Comparison of ENCODE assay signal across 13 mouse cellular contexts in genomic region chr7:127849973-127850875, GRCm38 (mm10). TPM values are rescaled to one million over a fixed set of nuclear protein-coding genes. Genes with fewer than 3 reads are reported as not detected.
A peak's percentile ranks its signal among the peaks of the same experiment; 100 is the strongest.
DNase-seq lines count a peak whose midpoint lies in the region; ATAC-seq lines count a peak whose summit lies in the region.
"Had no signal": no experiment of that assay in that cellular context is flagged by ENCODE, and none has a peak within 500 bp of the region (broad histone marks: within the 10 kb centered on the region; RNA-seq: fewer than 3 reads in every experiment).

No protein-coding gene starts in this region.

- no peaks in the 10 kb centered on the region for H3K27me3 ChIP-seq in heart, embryonic 12.5 days (replicated peaks)
- H3K27me3 ChIP-seq in limb, embryonic 15.5 days: no peaks in the 10 kb centered on the region
- no peaks in the 10 kb centered on the region for H3K27me3 ChIP-seq in neural tube, embryonic 15.5 days (replicated peaks)
- H3K27me3 ChIP-seq: limb, embryonic 12.5 days had no signal

- H3K9ac ChIP-seq in heart, embryonic 12.5 days: no peak overlapping the region
- no peak overlapping the region for H3K9ac ChIP-seq in limb, embryonic 15.5 days
- H3K9ac ChIP-seq in neural tube, embryonic 15.5 days (replicated peaks): no peak overlapping the region
- H3K9ac ChIP-seq: limb, embryonic 12.5 days had no signal

- H3K9me3 ChIP-seq in heart, embryonic 12.5 days (replicated peaks): no peaks in the 10 kb centered on the region
- H3K9me3 ChIP-seq in limb, embryonic 15.5 days: no peaks in the 10 kb centered on the region
- no peaks in the 10 kb centered on the region for H3K9me3 ChIP-seq in neural tube, embryonic 15.5 days (replicated peaks)
- H3K9me3 ChIP-seq: limb, embryonic 12.5 days had no signal

- no peak overlapping the region for H3K4me3 ChIP-seq in heart, embryonic 12.5 days
- no peak overlapping the region for H3K4me3 ChIP-seq in limb, embryonic 15.5 days
- no peak overlapping the region for H3K4me3 ChIP-seq in neural tube, embryonic 15.5 days (replicated peaks)
- H3K4me3 ChIP-seq: limb, embryonic 12.5 days had no signal

- H3K36me3 ChIP-seq in heart, embryonic 12.5 days: peaks cover 34% of the 10 kb centered on the region
- peaks cover 32% of the 10 kb centered on the region for H3K36me3 ChIP-seq in limb, embryonic 15.5 days
- peaks cover 8% of the 10 kb centered on the region for H3K36me3 ChIP-seq in neural tube, embryonic 15.5 days

- no peak overlapping the region for H3K4me2 ChIP-seq in heart, embryonic 12.5 days
- H3K4me2 ChIP-seq in limb, embryonic 15.5 days: no peak overlapping the region
- H3K4me2 ChIP-seq in neural tube, embryonic 15.5 days: no peak overlapping the region
- H3K4me2 ChIP-seq: limb, embryonic 12.5 days had no signal

- ATAC-seq in heart, embryonic 12.5 days (ENCODE audit: insufficient number of reproducible peaks, low FRiP score): no peak
- no peak for ATAC-seq in limb, embryonic 15.5 days (ENCODE audit: insufficient number of reproducible peaks, low FRiP score, low TSS enrichment, low read depth)
- peak; percentile 78 for ATAC-seq in monocyte, adult 5-6 weeks (replicated peaks; ENCODE audit: insufficient number of reproducible peaks, low FRiP score, low TSS enrichment, poor library complexity, severe bottlenecking)
- no peak for ATAC-seq in neural tube, embryonic 15.5 days (ENCODE audit: low FRiP score)
- ATAC-seq: forebrain, embryonic 14.5 days had no signal

- 0 out of 2 replicates have a peak, but pooled peaks cover 4% of the 10 kb centered on the region for H3K4me1 ChIP-seq in heart, embryonic 12.5 days (replicated peaks)
- H3K4me1 ChIP-seq in limb, embryonic 15.5 days: no peaks in the 10 kb centered on the region
- no peaks in the 10 kb centered on the region for H3K4me1 ChIP-seq in neural tube, embryonic 15.5 days
- H3K4me1 ChIP-seq: limb, embryonic 12.5 days had no signal

- peak; percentile 34 to 36 for DNase-seq in heart, adult 9 months (ENCODE audit: low spot score in 2 of 2)
- DNase-seq in NIH3T3 (ENCODE audit: low read depth): peak; percentile 67
- DNase-seq in right cerebral cortex, postnatal 25 days: no peak
- DNase-seq in adrenal gland, postnatal 14 days: no peak
- DNase-seq: cerebellum, adult 8-10 months; kidney, postnatal 10 days had no signal

- WGBS in heart, embryonic 12.5 days: 65% methylated on average over 6 of the region's 6 CpGs
- 73% methylated on average over 6 of the region's 6 CpGs for WGBS in limb, embryonic 15.5 days
- 76% methylated on average over 6 of the region's 6 CpGs for WGBS in neural tube, embryonic 15.5 days

- no peak overlapping the region for H3K27ac ChIP-seq in heart, embryonic 12.5 days (ENCODE audit: poor library complexity, severe bottlenecking)
- peak overlapping the region; percentile 17; the same call in 1 of the 2 replicates for H3K27ac ChIP-seq in limb, embryonic 15.5 days
- H3K27ac ChIP-seq in neural tube, embryonic 15.5 days (replicated peaks): no peak overlapping the region
- H3K27ac ChIP-seq: limb, embryonic 12.5 days had no signal

RNA-seq across cellular contexts. Expression of gene Zfp646, which starts 25.8 kb away (rescaled TPM):
- polyA plus RNA-seq in heart, embryonic 12.5 days (2016; fragmentation: Nextera tagmentation; extraction: Ambion mirVana): 11.5 and 12.9 TPM in 2 replicates
- polyA plus RNA-seq in limb, embryonic 15.5 days (2015; fragmentation: Nextera tagmentation; extraction: Ambion mirVana): 9.1 and 10.0 TPM in 2 replicates
- total RNA-seq in monocyte, adult 5-6 weeks (2017): 49.9 to 74.6 TPM (median 50.8 TPM) in 3 replicates
- 7.0 and 8.6 TPM in 2 replicates for polyA plus RNA-seq in neural tube, embryonic 15.5 days (2015; fragmentation: Nextera tagmentation; extraction: Ambion mirVana)
- 32.1 and 36.7 TPM in 2 replicates for total RNA-seq in adrenal gland, postnatal 14 days (2021)

RNA-seq across cellular contexts. Expression of gene Stx1b, which starts 25.9 kb away (rescaled TPM):
- 1.5 and 2.2 TPM in 2 replicates for polyA plus RNA-seq in heart, embryonic 12.5 days (2016; fragmentation: Nextera tagmentation; extraction: Ambion mirVana)
- polyA plus RNA-seq in limb, embryonic 15.5 days (2015; fragmentation: Nextera tagmentation; extraction: Ambion mirVana): 3.6 and 3.8 TPM in 2 replicates
- total RNA-seq in monocyte, adult 5-6 weeks (2017): 0.11 TPM in 1 of 3 replicates, not detected in the others
- 66.0 and 70.8 TPM in 2 replicates for polyA plus RNA-seq in neural tube, embryonic 15.5 days (2015; fragmentation: Nextera tagmentation; extraction: Ambion mirVana)
- total RNA-seq in adrenal gland, postnatal 14 days (2021): 7.8 and 9.9 TPM in 2 replicates

RNA-seq across cellular contexts. Expression of gene Stx4a, which starts 26.1 kb away (rescaled TPM):
- polyA plus RNA-seq in heart, embryonic 12.5 days (2016; fragmentation: Nextera tagmentation; extraction: Ambion mirVana): 44.7 and 47.4 TPM in 2 replicates
- 72.5 and 79.5 TPM in 2 replicates for polyA plus RNA-seq in limb, embryonic 15.5 days (2015; fragmentation: Nextera tagmentation; extraction: Ambion mirVana)
- 98.1 to 120 TPM (median 102 TPM) in 3 replicates for total RNA-seq in monocyte, adult 5-6 weeks (2017)
- 20.2 and 25.4 TPM in 2 replicates for polyA plus RNA-seq in neural tube, embryonic 15.5 days (2015; fragmentation: Nextera tagmentation; extraction: Ambion mirVana)
- 84.5 and 85.0 TPM in 2 replicates for total RNA-seq in adrenal gland, postnatal 14 days (2021)

RNA-seq across cellular contexts. Expression of gene Zfp668, which starts 26.4 kb away (rescaled TPM):
- polyA plus RNA-seq in heart, embryonic 12.5 days (2016; fragmentation: Nextera tagmentation; extraction: Ambion mirVana): 11.4 and 13.0 TPM in 2 replicates
- 16.4 TPM in 2 replicates for polyA plus RNA-seq in limb, embryonic 15.5 days (2015; fragmentation: Nextera tagmentation; extraction: Ambion mirVana)
- 1.6 to 7.1 TPM (median 6.4 TPM) in 3 replicates for total RNA-seq in monocyte, adult 5-6 weeks (2017)
- polyA plus RNA-seq in neural tube, embryonic 15.5 days (2015; fragmentation: Nextera tagmentation; extraction: Ambion mirVana): 28.9 and 30.4 TPM in 2 replicates
- 8.3 and 12.0 TPM in 2 replicates for total RNA-seq in adrenal gland, postnatal 14 days (2021)

RNA-seq across cellular contexts. Expression of gene Prss53, which starts 40.5 kb away (rescaled TPM):
- polyA plus RNA-seq in heart, embryonic 12.5 days (2016; fragmentation: Nextera tagmentation; extraction: Ambion mirVana): 1.5 and 1.7 TPM in 2 replicates
- polyA plus RNA-seq in limb, embryonic 15.5 days (2015; fragmentation: Nextera tagmentation; extraction: Ambion mirVana): 2.2 and 2.4 TPM in 2 replicates
- total RNA-seq in monocyte, adult 5-6 weeks (2017): 0.75 TPM in 1 of 3 replicates, not detected in the others
- 1.1 and 1.2 TPM in 2 replicates for polyA plus RNA-seq in neural tube, embryonic 15.5 days (2015; fragmentation: Nextera tagmentation; extraction: Ambion mirVana)
- total RNA-seq in adrenal gland, postnatal 14 days (2021): 0.70 and 0.94 TPM in 2 replicates
- total RNA-seq: granulocyte monocyte progenitor cell, adult 5-6 weeks had no signal

Comparison
In these comparisons a context has a peak if more than half of its experiments do, and no peak if none do; other contexts are left out.
1. DNase-seq: peak in heart, adult 9 months (2 of 2) and NIH3T3 (single experiment); none in right cerebral cortex, postnatal 25 days (single experiment) and adrenal gland, postnatal 14 days (single experiment).
2. RNA of gene Stx1b, which starts 25.9 kb away (polyA plus RNA-seq): 66.0 to 70.8 TPM in neural tube, embryonic 15.5 days; 3.6 to 3.8 TPM in limb, embryonic 15.5 days and 1.5 to 2.2 TPM in heart, embryonic 12.5 days; every median in the first group is over 10 times any median in the second.